Mouse (Mus musculus) gastrocnemius, postnatal 10 days (tissue): ENCODE data around the gene Ak5. TPM values are rescaled to one million over a fixed set of nuclear protein-coding genes. Genes with fewer than 3 reads are reported as not detected.
"Not testable (repeated sequence)": the region's sequence is repeated elsewhere in the genome, so short reads cannot be mapped to it uniquely, and the experiment has no call there.

Experiments used
- DNase-seq: peaks from one replicate; pipeline ENCODE4 v3.0.0; 2021; ENCODE audit warnings: mixed read lengths
- long read RNA-seq, 2 experiments: library from polyadenylated mRNA; stranded (forward); transcript quantifications; one replicate each; pipeline ENCODE4 v2.0.0; 2021
- total RNA-seq, 2 experiments: library from RNA; stranded (reverse); gene quantifications; 2 replicates each; pipeline ENCODE4 v1.2.3; 2021

The Ak5 gene
- 1 to 10 TPM; 1.7 to 5.3 TPM for total RNA-seq
- long read RNA-seq, experiment 1, partial matches to known transcripts = 0 of 1 reads
- long read RNA-seq, experiment 1, other reads (novel, unspliced or antisense) = 1 of 1 reads
- long read RNA-seq, experiment 2, partial matches to known transcripts = 0 of 1 reads
- long read RNA-seq, experiment 2, other reads (novel, unspliced or antisense) = 0 of 1 reads

DNA sequence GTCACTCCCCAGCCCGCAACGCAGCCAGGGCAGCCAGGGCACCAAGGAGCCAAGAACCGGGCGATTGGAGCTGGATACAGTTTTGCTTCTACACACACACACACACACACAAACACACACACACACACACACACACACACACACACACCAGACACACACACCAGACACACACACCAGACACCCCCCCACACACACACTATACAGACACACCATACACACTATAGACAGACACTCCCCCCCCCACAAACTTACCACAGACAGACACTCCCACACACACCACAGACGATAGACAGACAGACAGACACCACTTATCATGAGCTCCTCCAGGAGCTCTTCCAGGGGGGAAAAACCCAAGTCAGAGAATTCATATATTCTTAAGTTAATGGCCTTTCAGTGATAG lies at the start of gene Ak5:
Gene Ak5 (minus strand): TSS at position 122 of the 400 bp plus-strand sequence.
- no peak for DNase-seq

DNA sequence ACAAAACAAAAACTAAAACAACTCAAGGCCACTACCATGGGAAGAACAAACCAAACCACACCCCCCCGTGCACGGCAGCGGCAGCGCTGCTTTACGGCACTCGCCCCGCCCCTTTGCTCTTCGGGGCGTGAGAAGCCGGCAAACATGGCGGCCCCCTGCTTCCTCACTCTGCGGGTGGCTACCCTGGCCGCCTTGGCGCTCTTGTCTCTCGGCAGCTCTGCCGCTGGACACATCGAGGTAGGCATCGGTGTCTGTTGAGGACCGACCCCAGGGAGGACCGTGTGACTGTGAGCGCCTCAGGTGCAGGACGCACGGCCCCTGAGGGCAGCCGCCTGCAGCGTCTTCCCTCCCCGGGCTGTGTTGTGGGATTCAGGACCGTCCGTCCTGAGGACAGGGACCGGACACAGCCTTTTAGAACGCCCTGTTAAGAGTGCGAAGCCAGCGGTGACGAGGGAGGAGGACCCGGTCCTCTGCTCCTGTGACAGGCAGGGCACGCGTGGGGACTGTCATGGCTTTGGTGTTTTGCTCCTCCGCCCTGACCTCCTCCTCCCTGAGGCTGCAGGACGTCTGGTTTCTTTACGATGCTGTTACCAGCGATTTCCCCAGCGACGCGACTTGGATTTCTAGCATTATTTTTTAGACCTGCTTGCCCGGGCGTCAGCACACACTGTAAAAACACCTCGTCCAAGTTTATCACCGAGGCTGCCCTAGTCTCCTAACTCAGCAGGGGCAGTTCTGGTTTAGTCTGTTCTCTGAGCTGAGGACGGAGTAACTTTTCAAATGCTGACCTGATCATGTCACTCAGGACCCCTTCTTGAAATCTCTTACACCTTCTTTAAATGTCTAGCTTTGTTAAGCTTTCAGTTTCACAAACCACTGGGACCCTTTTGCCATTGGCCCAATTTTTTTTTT lies 46.1 kb upstream of the Ak5 start, which contains the start of gene Pigk:
Gene Pigk (plus strand): TSS at position 110 of the 912 bp plus-strand sequence.
- DNase-seq = peak; percentile 93

DNA sequence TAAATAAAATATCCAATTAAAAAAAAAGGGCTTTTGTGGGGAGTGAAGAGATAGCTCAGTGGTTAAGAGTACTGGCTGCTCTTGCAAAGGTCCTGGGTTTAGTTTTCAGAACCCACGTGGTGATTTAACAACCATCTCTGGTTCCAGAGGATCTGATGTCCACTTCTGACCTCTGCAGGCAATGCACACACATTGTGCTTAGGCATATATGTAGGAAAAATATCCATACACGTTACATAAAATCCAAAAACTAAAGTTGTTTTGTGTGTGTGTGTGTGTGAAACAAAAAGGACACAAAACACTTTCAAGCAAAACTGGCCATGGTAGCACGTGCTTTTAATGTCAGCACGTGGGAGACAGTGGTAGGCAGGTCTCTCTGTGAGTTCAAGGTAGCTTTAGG lies 44.8 kb upstream of the Ak5 start:
- no peak for DNase-seq

DNA sequence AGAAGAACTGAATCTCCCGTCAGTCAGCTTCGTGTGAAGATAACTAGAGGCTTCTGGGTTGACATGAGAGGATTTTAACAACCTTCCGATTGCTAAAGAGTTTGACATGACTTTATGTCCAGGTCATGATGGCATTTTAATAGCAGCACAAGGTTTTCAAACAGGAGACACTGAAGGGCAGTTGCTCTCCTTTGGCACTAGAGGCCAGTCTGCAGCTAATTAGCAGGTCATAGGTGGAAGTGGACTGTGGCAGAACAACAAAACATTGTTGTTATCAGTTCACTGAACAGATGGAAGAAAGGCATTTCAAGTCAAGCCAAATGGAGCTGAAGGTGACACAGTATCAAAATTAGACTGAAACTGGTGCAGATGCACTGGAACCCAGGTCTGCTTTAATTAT lies 41.8 kb upstream of the Ak5 start:
- no peak for DNase-seq

DNA sequence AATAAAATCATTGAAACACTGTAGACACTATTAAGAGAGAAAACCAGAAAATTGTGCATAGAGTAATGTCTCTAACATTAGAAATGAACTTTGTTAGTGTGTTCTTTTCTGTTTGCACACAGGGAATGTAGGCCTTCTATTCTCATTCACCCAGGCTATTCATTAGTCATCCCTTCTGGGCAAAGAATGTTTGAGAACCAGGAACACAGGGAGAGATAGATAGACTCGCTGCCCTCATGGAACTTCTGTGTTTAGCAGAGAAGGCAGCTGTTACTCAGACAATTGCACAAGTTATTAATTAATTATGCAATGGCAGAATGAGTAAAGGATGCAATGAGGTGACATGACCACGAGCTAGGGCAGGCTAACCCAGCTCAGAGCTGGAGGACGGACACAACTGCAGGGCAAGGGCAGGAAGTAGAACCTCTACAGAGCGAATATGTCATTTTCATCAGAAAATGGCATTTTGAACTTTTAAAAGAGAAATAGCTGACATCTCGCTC lies 39.2 kb upstream of the Ak5 start:
- DNase-seq = no peak

DNA sequence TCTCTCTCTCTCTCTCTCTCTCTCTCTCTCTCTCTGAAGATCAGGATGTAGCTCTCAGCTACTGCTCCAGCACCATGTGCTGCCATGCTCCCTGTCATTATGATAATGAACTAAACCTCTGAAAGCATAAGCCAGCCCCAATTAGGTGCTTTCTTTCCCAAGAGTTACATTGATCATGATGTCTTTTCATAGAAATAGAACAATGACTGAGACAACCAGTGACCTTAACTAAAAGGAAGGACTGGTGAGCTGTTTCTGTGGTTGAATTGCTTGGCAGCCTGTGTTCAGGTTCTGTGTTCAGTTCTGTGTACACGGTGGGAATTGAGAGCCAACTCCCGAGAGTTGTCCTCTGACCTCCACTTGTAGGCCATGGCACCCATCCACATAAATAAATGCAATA lies 38.7 kb upstream of the Ak5 start:
- no peak for DNase-seq

DNA sequence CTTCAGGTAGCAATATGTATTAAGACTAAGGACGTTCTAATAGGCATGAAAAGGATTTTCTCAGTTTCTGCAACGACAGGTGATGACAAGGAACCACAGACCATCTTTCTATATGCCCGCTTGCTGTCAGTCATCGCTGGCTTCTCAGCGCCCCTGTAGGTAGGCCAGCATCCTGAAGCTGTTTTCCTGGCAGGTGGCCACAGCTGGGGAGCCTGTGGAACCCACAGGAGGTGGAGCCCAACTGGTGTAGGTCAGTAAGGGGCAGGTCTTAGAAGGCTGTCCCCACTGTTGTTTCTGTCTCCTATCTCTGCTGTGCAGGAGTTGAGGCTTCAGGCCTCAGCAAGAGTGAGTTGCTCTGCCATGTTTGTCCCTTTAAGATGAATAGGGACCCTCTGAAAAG lies 37.7 kb upstream of the Ak5 start:
- DNase-seq = no peak

DNA sequence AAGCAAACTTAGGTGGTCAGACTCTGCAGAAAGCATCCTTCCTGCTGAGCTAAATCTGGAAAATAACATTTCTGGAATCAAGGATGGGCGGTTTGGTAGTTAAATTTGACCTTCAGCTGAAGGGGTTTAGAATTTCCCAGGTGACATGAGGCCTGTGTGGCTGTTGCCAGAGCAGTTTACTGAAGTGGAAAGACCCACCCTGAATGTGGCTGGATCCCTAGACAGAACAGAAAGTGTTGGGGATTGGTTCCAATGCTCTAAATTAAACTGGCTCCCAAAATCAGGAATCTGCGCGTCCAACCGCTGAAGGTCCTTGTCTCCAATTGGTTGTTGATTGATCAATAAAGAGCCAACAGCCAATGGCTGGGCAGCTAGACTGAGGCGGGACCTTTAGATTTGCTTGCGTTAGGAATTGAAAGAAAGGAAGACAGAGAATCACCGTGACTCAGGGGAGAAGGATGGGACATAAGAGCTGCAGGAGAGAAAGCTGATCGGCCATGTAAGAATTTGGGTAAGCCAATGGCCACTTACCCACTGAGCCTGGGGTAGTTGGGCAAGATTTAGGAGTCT lies 34.2 kb upstream of the Ak5 start:
- no peak for DNase-seq

DNA sequence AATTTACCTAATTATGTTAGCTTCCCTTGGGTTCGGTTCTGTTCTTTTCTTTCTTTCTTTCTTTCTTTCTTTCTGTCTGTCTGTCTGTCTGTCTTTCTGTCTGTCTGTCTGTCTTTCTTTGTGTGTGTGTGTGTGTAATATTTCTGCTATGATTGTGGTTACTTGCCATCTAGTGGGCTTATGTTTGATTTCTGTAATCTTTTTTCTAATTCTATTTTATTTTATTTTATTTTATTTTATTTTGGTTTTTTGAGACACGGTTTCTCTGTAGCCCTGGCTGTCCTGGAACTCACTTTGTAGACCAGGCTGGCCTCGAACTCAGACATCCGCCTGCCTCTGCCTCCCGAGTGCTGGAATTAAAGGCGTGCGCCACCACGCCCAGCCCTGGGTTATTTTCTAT lies 33.4 kb upstream of the Ak5 start:
- DNase-seq = not testable (repeated sequence)

DNA sequence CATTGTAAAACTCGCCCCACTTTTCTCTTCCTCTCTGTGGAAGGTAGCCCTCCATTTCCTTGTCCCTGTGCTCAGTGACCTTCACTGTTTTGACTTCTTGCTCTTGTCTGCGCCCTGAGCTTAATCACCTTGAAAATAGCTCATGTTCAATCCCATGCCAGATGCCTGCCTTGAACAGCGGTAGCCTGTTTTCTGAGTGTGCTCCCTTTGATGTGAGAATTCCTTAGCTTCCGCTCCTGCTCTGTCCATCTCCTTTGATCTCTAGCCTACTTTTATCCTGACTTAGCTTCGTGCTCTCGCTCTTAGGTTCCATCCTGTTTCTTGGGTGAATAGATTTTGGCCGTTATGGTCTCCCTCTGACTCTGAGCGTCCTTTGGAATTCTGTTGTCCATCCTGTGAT lies 31.1 kb upstream of the Ak5 start:
- DNase-seq = no peak

DNA sequence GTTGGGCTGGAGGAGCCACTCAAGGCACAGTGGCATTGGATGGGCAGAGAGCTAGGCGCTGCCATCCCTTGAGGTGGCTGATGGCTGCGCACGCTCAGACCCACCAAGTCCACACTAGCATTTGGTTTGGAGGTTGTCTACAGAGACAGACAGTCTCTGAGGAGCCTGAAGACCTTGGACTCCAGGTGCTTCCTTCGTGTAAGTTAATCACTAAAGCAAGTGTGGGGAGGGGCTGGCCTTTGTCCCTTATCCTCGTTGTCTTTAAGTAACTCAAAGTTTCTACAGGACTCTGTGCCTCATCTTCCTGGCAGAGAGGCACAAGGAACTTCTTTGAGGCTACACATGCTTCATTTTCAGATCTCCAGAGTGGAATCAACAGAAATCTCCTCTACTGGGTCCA lies 29.9 kb upstream of the Ak5 start:
- DNase-seq = no peak

DNA sequence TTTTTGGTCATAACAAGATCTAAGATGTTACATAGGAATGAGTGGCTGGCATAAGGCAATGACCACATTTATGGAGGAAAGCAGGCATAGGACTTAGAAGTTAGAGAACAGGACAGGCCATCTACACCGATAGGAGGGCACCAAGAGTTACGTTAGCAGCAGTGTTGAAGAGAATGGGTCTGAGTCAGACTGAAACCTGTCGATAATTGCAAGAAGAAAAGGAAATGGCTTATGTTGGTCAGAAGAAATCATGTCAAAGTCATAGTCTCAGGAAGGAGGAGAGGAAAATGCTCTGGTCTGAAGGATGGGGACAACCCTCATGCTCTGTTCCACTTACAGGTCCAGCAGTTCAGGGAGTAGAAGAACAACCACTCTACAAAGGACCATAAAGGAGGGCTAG lies 26.8 kb upstream of the Ak5 start:
- no peak for DNase-seq

DNA sequence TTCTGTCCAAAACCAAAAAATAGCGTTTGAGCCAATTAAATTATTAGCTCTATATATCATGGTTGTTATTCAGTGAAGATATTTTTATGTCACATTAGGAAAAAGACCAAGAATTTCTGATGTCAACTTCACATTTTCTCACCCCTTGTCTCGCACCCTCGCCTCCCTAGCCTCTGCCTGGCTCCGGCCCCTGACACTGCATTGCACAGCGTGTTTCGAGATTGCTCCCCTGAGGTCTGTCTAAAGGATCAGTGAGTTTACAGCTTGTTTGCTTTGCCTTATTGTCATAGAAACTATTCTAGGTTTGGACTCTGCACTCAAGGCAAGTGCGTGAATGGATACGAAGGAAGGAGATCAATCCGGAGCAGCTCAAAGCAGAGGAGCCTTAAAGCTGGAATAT lies 20.9 kb upstream of the Ak5 start:
- no peak for DNase-seq

DNA sequence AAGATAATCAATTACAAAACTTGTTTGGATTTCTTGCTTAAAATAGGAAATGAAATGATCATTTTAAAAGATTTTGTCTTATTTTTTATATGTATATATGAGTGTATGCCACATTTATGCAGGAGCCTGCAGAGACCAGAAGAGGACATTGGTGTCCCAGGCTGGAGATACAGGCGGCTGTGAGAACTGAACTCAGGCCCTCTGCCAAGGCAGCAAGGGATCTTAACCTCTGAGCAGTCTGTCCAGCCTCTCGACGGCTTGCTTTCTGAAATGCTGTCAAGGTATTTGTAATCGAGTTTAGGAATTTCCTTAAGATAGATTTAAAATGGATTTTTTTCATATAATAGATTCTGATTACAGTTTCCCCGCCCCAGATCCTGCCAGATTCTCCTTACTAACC lies 20.4 kb upstream of the Ak5 start:
- no peak for DNase-seq

DNA sequence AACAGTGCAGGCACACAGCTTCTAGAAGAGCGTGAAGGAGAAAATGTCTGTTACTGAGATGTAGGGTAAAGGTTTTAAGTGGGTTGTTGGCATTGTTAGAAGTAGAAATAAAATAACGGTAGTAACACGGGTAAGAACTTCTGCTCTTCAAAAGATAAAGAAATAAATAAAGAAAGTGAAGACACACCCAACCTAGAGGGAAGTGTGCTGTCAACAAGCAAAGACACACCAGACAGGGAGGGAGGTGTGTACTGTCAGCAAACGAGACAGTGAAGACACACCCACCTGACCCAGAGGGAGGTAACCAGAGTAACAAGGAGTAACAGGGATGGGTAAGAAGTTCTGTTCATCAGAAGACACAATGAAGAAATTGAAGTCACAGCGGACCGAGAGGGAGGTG lies 6.5 kb upstream of the Ak5 start:
- no peak for DNase-seq

DNA sequence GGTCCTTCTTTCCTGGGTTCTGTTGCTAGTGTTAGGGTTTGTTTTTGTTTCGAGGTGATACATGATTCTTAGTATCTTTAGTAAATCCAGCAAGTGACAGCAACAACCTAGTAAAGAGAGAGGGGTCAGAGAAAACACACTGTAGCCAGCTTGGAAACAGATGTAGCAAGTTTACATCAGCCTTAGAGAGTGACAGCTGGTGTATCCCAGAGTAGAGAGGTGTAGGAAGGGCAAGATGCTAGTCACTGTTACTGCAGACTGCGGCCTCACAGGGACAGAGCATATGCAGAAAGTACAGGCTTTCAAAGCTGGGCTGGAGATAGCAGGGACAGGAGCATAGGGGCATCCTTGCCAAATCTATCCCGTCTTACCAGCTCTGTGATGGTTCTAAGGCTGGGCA lies 1.6 kb upstream of the Ak5 start:
- DNase-seq = no peak

DNA sequence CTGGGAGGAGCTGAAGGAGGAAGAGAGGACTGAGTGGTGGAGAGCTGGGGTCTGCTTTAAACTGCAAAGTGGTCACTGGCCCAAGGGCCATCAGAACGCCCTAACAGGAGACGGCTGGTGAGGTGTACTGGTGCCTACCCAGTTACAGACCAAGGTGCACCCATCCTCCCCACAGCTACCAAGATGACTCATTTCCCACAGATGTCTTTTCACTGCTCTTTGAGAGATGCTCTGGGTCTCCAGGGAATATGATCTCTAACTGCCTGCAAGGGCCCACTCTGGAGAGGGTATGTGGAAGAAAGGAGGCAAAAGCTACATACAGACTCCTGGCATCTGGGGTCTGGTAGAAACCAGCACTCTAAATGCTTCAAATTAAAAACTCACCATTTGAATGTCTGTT lies 633 bp upstream of the Ak5 start:
- no peak for DNase-seq

DNA sequence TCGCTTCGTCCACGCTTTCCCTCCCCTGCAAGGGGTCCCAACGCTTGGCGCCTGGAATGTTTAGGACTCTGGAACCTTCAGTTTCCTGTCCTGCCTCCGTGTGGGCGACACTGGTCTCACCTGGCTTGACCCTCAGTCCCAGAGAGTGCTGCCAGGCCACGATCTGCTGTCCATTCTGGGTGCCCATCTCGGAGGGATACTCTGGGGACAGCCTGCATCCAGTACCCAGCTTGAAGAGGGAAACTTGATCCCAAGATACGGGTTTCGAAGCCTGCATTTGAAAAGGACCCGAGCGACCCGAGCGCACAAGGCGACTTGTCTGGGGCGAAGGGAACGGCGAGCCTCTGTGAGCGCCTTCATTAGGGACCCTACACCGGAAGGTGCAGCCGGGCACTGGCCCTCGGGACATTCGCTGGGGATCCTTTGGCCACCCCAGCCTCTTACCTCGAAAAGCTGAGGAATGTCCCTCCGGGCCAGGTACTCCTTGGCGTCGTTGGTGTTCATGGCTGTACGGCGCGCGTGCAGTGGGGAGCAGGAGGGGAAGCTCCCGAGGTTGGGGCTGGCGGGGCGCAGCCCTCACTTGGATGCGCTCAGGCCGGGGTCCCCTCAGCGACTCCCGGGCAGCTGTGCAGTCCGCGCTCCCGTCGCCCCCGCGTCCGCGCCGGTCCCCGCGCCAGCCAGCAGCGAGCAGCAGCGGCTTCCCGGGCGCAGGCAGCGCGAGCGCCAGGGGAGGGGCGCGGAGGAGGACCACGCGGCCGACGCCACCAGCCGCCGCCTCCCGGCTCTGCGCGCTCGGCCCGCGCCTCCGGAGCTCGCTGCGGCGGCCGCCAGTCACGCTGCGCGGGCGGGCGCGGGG lies 576 bp downstream of the Ak5 start:
- peak; percentile 42 for DNase-seq

DNA sequence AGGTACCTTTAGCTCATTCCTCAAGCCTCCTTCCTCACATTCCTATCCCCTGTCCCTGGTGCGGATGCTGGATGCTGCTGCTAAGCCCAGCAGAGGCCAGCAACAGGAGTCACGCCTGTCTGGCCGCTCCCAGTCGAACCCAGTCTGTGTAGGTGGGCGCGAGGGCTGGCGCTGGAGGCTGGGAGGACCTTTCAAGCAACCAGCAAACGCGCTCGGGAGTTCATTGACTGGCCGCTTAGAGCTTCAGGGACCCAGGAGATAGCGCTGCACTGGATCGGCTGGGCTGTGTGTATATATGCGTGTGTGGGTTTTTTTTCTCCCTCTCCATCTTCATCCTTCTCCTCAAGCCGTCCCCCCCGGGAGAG lies 1.2 kb downstream of the Ak5 start:
- peak; percentile 6 for DNase-seq

DNA sequence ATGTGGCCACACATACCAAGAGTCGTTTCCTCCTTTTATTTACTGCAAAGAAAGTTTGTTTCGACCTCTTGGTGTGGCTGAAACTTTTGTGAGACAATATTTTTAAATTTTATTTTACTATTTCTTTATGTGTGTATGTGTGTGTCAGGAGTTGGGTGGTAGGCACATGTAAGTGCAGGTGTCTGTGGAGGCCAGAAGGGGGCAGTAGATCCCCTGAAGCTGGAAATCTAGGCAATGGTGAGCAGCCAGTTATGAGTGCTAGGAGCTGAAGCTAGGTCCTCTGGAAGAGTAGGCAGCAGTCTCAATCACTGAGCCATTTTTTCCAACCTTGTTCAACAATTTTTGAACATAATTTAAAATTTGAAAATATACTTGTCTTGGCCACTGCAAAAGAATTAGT lies 9.6 kb downstream of the Ak5 start:
- no peak for DNase-seq

DNA sequence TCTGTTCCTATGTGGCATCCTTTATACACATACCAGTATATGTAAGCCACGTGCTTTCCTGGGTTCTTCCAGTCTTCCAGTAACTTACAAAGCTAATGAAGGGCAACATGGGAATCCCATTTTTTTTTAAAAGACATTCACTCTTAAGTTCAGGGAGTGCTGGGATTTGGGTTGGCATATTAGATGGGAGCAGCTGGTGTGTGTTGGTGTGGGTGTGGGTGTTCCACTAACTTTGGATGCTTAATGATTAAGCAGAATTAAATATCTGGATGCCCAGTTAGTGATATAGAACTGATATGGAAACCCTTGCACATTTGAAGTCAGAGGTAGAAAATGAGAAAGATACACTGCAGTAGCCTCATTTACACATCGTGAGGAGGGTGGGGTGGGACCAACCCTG lies 16.2 kb downstream of the Ak5 start:
- DNase-seq = no peak

DNA sequence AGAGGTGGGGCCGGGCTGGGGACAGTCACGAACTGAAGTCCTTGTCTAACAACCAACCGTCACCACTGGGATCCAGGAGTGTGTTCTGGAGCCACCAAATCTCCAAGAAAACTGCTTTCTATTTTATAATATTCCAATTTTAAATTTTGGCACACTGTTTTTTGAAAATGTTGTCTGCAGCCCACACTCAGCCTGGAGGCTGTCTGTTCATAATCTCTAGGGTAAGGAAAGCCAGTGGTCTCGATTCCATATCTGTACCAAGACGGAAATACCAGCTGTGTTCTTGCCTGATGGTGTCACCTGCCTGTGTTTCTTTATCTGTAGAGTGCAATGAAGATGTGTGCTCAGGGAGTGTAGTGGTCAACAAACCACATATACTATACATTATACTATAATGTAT lies 23.6 kb downstream of the Ak5 start:
- DNase-seq = no peak
